Mouse (Mus musculus): ENCODE data around the gene Tbc1d30.

The Tbc1d30 gene

DNA sequence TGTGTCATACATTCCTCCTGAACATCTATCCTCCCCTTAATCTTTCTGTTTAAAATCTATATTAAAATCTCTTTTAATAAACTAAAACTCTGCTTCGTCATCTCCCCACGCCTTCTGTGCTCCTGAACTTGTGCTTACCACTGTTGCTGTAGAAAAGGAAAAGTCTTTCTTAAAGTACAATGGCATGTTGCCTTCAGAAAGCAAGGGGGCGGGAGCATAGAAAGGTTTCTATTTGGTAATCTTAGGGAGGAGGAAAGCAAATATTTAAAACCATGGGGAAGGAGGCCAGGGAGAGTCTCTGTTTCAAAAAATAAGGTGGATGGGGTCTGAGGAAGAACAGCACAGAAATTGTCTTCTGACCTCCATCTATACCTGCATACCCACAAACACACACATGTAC is 38.0 kb downstream of the Tbc1d30 start:
- DNase-seq (ENCODE audit: low read depth) = no peak

DNA sequence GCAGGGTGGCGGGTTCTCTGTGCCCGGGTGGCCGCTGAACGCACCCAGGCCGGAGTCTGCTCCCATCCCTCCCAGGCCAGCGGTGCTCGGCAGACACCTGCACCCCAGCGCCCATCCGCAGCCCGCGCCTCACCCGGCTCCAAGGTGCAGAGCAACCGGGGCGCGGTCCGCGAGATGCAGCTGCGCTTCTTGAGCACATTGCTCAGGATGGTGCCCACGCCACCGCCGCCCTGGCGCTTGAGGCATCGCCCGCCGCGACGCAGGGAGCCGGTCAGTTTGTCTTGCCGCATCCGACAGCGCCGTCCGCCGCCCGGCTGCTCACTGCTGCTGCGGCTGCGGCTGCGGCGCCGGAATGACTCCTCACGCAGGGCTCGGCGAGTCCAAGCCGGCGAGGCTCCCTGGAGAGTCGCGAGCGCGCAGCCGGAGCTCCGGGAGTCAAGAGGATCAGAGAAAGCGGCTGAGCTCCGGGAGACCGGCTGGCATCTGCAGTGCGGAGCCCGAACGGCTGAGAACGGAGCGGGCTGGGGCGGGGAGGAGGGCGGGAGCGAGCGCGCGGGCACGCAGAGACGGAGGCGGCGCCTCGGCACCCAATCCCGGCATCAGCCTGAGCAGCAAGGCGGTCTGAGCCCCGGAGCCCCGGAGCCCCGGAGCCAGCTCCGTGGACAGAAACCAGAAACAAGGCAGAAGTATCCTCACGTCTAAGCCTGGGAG is 40.4 kb downstream of the Tbc1d30 start:
- no peak for DNase-seq (ENCODE audit: low read depth)

DNA sequence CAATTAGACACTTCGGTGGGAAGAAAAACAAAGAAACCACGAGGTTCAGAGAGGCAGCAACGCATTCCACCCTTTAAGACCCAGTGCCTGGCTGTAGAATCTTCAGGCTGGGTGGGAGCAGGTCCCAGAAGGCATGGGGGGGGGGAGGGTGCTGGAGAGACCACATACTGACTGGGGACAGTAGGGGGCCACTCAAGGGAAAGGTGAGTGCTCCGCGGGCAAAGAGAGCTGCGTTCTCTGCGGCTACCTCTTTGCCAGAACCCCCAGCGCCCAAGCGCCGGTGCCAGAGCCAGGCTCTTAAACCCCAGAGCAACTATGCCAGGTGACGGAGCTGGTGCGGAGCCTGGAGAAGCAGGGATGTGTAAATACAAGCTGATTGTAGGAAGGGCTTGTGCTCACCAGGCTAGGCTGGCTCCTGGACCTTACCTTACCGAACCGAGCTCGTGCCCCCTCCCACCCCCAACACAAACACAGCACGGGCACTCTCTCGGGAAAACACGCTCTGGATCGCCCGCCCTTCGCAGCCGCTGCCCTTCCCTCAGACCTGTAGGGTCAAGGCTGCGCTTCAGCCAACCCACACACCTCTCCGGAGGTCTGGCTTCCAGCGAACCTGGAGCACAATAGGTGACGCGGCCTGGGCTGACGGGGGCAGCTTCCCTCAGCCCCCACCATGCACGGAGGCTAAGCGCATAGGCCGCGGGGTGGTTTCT is 41.1 kb downstream of the Tbc1d30 start:
- DNase-seq (ENCODE audit: low read depth) = no peak

DNA sequence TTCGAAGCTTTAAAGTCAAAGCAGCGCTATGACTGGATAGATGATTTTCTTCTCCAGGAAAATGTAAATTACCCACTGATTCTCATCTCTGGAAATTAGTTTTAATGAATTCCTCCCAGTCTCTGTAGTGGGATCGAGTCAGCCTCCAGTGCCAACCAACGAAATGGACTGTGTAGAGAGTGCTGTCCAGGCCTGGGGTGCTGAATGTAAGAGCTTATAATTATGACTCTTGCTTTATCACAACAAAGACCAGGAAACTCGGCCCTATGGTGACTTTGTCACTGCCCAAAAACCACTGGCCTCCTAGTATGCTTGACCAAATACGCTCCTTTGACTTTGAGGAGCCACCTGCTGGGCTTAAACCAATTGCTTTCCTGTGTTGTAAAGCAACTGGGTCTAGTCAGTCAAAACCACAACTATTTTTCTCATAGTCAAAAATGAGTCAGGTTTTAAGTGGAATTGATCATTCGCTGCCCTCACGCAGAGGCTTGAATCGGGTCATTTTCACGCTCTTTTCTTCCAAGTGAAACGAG is 41.9 kb downstream of the Tbc1d30 start:
- DNase-seq (ENCODE audit: low read depth) = no peak

DNA sequence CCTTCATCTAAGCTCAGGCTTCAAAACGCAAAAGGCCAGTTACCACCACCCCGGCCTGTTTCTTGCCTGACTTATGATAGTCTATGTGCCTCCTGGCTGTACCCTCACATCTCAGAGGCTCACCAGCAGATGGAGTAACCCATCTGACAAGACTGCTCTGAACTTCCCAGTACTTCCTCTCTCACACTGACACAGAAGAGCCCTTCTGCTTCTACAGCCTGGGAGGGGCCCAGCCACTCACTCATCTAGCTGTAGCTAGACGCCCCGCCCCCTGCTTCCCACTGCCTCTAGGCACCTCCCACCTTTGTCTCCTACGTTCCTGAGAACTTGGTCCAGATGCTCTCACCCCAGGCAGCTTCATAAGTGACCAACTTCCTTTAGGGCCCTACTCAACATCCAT is 45.6 kb downstream of the Tbc1d30 start:
- DNase-seq (ENCODE audit: low read depth) = no peak

DNA sequence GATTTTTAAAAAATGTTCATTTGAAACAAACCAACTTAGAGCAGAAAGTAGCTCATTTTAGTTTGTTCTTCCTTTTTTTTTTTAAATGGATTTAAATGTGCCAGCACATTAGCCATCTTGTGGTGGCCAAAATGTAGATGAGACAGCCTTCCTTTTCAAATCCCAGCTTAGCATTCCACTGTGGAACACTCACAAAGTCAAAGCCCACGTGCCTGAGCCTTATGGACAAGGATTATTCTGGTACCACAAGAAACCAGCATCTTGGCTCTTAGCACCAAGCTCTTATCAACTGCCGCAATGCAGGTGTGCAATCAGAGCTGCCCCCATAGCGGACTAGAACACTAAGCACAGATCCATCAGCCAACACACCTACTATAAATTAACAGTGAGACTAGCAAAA is 47.5 kb downstream of the Tbc1d30 start:
- DNase-seq (ENCODE audit: low read depth) = no peak

DNA sequence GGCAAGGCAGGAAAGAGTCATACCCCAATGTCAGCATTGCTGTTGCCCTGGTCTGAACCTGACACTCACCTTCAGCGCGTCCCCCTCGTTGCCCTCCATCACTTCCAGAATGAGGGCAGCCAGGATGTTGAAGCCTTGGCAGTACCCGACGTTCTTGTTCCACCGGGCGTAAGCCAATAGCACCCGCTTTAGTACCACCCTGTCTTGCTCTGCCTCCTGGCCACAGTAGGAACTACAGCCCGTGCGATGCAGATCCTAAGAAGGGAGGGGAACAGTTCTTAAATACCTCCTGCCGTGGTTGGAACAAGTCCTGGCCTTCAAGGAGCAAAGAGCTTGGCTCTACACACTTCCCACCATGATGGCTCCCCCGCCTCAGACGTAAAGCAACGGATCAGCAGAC is 49.2 kb downstream of the Tbc1d30 start:
- no peak for DNase-seq (ENCODE audit: low read depth)

DNA sequence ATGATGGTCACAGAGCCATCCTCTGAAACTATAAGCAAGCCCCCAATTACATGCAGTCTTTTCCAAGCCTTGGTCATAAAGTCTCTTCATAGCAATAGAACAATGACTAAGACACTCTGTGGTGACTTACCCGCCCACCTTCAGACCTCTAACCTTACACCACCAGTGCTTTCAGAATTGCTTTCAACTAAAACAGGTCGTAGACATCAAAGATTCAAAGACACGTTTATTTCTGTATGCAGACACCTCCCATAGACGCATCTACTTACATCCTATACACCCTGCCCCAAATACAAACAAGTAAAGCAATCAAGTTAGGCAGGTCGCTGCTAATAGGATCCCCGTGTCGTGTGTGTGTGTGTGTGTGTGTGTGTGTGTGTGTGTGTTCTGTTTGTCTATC is 50.4 kb downstream of the Tbc1d30 start:
- no peak for DNase-seq (ENCODE audit: low read depth)

DNA sequence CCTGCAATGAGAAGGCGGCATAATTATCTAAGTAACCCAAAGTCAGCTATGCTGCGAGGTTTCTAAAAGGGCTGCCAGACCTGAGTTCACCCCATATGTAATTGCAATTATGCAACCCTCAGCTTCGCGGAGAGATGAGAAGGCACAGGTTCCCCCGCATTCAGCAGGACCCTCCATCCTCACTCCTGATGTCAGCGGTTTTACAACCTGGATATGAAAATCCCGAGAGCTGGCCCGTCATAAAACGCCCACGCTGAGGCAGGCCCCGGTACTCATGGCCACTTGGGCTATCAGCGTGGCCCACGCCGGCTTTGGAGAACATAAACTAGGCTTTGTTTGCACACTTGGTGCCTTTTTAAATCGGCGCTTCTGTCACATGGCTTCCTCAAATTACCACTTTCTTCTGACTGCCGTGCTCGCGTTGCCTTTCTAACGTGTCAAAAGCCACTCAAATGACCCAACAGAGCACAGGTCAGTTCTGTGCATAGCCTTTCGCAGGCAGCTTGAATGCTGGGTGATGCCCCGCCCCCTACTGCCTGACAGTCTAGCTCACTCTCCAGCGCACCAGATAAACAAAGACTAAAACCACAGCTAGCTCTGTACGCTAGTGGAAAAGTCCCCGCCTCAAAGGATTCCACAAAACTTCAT is 53.9 kb downstream of the Tbc1d30 start:
- no peak for DNase-seq (ENCODE audit: low read depth)

DNA sequence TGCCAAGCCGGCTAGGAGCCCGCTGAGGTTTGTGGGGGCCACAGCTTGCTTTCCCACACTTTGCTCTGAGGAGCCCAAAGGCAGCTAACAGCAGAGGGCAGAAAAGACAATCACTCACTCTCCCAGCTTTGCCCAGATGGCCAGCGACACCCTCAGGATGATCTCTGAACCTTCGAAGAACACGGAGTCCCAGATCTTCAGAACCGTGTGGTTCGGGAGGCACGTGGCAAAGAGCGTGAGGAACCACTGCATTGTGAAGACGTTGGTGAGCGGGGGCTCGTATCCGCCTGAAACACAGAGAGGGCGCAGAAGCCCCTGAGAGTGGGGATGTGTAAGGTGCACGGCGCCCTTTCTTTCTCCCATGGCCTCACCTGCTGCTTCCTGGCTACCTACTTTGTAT is 56.6 kb downstream of the Tbc1d30 start:
- DNase-seq (ENCODE audit: low read depth) = no peak

DNA sequence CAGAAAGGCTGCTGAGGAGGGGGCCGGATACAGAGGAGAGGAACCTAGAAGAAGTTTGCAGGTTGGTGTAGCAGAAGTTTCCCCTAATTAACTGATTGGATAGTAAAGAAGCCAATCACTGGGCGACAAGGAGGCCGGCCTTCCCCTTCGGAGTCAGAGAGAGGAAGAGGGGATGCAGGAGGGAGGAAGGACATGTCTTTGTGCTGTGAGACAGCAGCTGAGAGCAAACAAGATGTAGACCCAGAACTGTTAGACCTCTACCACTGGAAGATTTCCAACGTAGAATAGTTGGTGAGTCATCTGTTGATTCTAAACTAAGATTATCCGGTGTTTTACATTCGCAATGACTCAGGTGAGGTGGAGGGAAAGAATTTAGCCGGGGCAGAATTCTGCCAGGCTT is 57.2 kb downstream of the Tbc1d30 start:
- no peak for DNase-seq (ENCODE audit: low read depth)

DNA sequence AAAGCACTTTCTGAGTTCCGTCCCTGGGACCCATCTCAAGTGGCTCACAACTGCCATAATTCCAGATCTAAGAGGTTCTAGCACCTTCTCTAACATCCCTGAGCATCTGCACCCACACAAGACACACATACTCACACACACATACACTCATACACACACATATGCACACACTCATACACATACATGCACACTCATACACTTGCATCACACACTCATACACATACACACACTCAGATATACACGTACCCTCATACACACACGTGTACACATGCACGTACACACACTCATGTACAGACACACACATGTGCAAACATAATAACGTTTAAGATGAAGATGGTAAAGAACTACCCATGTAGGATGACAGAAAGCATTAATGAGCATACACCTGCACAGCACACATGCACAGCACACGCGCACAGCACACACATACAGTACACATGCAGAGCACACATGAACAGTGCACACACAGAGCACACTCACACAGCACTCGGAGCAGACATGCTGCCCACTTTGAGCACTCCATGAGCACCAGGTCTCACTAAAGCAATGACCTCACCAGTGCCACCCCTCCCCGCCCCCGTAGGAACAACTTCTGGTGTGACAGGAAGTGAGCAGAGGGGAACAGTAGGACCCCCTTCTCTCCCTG is 59.7 kb downstream of the Tbc1d30 start:
- DNase-seq (ENCODE audit: low read depth) = no peak

DNA sequence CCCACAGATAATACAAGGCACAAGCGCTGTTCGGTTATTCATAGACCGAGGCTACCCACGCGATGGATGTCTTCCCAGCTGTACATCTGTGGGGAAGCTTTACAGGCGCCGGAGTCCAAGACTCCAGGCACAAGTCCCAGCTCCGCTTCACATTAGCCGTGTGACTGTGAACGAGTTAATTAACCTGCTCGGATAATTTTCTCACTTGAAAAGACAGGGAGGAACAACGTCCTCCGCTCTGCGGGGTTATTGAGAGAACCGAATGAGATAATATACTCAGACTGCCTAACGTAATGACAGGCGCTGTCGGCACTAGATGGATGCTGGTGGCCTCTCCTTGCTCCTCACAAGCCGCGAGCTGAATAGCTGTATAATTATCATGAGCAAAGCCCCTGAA is 60.4 kb downstream of the Tbc1d30 start:
- DNase-seq (ENCODE audit: low read depth) = no peak

DNA sequence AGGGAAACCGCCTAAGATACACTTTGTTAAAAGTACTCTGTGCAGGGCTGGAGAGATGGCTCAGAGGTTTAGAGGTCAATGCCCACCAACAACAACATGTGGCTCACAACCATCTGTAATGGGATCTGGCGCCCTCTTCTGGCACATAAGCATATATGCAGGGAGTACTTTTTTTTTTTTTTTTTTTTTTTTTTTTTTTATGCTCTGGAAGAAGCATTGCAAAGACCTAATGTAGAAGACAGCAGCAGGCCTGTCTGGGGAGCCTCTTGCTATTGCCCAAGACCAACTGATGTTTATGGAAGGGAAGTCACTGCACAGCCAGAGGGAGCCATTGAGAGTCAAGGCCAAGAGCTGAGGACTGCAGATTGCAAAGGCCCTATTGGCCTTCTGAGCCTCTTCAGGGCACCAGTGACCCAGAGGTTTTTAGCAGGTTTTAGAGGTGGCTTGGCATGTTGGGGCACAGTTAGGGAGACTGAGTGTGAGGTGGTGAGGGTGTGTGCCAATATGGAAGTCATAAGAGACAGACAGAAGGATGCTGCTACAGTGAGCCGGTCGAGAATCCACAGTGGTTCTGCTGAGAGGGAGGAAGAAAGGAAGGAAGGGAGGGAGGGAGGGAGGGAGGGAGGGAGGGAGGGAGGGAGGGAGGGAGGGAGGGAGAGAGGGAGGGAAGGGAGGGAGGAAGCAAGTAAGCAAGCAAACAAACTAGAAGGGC is 61.0 kb downstream of the Tbc1d30 start:
- DNase-seq (ENCODE audit: low read depth) = no peak

DNA sequence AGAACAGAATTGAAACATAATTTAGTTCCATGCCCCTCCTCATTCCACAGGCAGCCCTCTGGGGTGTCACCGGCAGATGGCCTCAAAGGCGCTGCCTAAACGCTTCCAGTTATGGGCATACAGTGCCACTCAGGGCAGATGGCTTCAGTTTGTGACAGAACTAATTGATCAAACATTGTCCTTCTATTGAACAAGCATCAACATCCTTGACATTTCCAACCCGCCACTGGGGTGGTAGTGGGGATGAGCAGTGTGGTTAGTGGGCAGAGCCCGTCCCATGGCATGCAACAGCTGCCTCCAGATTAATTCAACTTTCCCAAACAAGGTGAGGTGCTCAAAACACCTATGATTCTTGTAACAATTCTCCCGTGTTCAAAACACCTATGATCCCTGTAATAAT is 68.2 kb downstream of the Tbc1d30 start:
- no peak for DNase-seq (ENCODE audit: low read depth)

DNA sequence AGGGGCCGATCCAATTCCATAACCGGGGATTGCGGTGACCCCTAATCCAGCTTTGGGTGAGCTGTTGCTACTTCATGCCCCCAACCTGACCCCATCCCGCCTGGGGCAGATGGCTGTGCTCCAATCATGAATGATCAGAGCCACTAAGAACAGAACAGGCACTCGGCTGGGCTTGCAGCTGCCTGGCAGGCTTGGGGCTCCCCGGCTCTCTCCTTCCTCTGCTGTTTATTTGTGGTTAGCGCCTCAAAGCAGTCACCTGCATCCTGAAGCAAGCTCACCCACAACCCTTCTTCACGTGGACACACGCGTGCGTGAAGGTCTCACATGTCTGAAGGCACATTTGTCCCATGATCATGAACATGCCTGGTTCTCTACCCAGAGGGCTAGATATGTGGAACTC is 68.6 kb downstream of the Tbc1d30 start:
- no peak for DNase-seq (ENCODE audit: low read depth)

DNA sequence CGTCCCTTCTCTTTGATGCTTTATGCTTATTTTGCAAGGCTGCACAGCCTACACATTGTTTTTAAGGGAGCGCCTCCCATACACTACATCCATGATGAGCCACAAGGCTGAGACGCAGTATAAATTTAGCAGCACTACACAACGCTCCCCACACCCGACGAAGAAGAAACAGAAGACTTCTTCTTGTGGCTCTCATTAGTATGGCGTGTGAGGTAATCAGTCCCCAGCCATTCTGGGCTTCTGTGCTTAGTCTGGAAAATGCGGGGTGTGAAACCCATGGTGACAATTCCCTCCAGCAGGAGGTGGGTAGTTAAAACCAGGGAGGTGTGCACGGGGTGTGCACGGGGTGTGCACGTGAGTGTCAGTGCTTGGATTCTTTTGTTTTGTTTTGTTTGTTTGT is 70.1 kb downstream of the Tbc1d30 start:
- no peak for DNase-seq (ENCODE audit: low read depth)

DNA sequence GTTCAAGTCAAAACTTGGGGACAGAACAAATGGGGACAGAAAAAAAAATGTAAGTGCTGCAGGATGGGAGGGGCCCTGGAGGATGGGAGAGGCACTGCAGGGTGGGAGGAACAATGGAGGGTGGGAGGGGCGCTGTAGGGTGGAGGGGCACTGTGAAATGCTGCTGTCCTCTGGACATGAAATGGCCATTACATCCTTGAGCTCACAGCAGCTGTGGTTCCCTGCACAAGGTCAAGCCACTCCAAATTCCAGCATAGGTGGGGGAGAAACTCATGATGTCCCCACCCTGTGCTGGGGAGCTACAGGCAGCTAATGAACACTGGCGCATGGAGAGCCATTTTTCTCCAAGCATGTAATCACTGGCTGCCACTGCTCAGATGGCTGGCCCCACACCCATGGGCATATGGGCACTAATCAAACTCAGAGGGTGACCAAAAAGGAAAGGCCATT is 74.0 kb downstream of the Tbc1d30 start:
- no peak for DNase-seq (ENCODE audit: low read depth)

DNA sequence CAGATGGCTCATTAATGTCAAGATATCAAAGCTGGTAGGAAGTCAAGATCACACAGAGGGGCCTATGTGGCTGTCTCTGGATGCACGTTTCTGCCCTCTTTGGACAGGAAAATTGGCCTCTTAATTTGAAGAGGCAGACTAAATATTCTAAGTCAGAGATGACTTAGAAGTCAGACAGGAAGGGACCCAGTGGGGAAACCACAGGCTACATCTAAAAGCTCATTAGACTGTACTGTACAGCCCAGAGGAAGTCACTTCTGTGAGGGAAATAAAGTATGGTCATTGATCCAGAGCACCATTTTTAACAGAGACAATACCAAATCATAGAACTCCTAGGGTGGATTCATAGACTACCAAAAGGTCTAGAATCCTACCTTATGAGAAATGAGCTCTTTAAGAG is 76.1 kb downstream of the Tbc1d30 start:
- DNase-seq (ENCODE audit: low read depth) = no peak

DNA sequence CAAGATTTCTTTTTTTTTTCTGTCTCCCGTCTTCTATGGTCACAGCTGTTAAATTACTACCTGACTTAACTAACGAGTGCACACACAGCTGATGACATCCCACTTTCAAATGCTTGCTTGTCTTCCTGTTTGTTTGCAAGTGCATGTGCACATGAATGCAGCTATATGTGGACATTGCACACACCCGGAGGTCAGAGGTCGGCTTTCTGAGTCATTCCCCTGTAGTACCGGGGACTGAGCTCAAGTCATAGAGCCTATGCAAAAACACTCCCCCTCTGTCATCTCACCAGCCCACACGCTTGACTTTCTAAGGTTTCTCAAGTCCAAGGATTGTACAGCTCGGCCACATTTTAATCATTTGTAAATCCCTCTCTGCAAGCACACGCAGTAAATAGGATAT is 80.1 kb downstream of the Tbc1d30 start:
- no peak for DNase-seq (ENCODE audit: low read depth)

DNA sequence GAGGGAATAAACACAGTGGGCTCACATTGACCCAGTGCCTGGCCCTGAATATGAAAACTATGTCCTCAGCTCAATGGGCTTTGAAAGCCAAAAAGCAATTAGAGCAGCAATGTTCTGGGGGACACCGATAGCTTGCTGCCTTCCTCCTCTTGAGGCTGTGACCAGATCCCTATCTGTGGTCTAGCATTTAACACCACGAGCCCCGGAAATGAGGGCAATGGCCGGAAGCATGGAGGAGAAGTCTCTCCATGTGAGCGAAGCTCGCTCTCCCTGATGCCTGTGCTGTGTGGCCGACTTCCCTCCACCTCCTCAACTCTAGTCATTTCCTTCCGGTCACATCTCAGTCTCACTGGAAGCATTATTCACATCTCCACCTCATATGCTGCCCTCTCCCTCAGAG is 82.3 kb downstream of the Tbc1d30 start:
- DNase-seq (ENCODE audit: low read depth) = no peak

DNA sequence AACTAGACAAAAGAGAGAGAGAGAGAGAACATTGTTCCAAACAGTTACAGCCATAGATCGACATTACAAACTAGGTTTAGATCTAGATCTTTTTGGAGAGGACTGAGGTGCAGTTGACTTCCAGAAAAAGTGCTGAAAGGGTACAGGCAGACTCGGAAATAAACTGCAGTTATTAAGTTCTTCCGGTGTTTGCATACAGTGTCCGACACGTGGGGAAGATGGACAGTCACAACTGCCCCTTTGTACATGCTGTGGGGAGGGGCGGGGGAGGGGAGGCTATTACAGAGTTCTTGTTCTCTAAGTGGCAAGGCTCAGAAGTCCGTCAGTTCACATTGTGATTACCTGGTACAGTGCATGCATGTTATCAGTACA is 86.9 kb downstream of the Tbc1d30 start:
- no peak for DNase-seq (ENCODE audit: low read depth)
